Mouse (Mus musculus): ENCODE measurements around the gene Prep. TPM values are rescaled to one million over a fixed set of nuclear protein-coding genes. Genes with fewer than 3 reads are reported as not detected.

Gene Prep
- polyA plus RNA-seq, 1 experiment = 7.1 TPM

DNA sequence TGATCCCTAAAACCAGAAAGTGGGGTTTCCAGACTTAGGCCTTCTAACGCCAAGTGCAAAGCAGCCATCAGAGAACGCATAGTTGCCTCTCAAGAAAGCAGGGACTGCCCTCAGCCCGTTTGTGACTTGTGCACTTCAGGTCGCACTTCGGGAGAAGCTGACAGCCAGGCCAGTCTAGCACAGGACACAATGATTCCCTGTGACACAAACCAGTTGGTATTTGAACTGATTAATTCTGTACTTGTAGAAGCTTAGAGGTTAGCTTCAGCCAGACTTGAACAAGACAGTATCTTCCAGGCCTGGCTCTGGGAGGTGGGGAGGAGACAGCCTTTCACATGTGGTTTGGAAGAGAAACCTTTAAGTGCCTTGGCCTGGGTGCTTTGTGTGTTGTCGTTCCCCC lies 56.0 kb downstream of the Prep start:
- TF ChIP-seq POLR2A (IDR thresholded peaks at IDR 0.05; ENCODE audit: extremely low read depth, insufficient read depth, low read length) (no peak), CTCF (IDR thresholded peaks at IDR 0.05; ENCODE audit: extremely low read depth, insufficient read depth, low read length) (no peak)
- no peak overlapping the region for H3K27ac ChIP-seq (ENCODE audit: insufficient read depth, low read length)

GRCm38 (mm10) chr10:45129105-45129504 lies 62.1 kb downstream of the Prep start:
- Histone ChIP-seq H3K4me3 (ENCODE audit: insufficient read depth, low read length) (no peak overlapping the region), H3K27ac (ENCODE audit: insufficient read depth, low read length) (no peak overlapping the region), H3K4me1 (ENCODE audit: control insufficient read depth, insufficient read depth, low read length) (no peaks in the 10 kb centered on the region)
- TF ChIP-seq CTCF (IDR thresholded peaks at IDR 0.05; ENCODE audit: extremely low read depth, insufficient read depth, low read length) = no peak
- no peak for TF ChIP-seq POLR2A (IDR thresholded peaks at IDR 0.05; ENCODE audit: extremely low read depth, insufficient read depth, low read length)

More for the DNA sequence above, 56.0 kb downstream of the Prep start:
- Histone ChIP-seq H3K4me3 (ENCODE audit: insufficient read depth, low read length) (no peak overlapping the region), H3K4me1 (ENCODE audit: control insufficient read depth, insufficient read depth, low read length) (no peaks in the 10 kb centered on the region)

DNA sequence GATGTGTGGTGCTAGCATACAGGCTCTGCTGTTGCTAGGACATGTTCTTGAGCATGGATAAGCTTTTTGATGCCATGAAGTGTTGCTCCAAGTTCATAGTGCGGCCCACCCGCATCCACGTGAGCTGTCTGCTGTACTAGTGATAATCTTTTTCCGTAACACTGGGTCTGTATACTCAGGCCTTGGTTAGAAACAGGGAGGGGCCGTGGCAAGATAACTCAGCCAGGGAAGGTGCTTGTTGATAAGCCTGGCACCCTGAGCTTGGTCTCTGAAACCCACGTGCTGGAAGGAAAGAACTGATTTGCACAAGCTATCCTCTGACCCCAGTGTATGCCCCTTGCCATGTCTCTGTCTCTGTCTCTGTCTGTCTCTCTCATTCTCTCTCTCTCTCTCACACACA lies 63.0 kb downstream of the Prep start:
- TF ChIP-seq CTCF (IDR thresholded peaks at IDR 0.05; ENCODE audit: extremely low read depth, insufficient read depth, low read length) (no peak), POLR2A (IDR thresholded peaks at IDR 0.05; ENCODE audit: extremely low read depth, insufficient read depth, low read length) (no peak)
- no peak overlapping the region for H3K4me3 ChIP-seq (ENCODE audit: insufficient read depth, low read length)
- no peak overlapping the region for H3K27ac ChIP-seq (ENCODE audit: insufficient read depth, low read length)
- H3K4me1 ChIP-seq (ENCODE audit: control insufficient read depth, insufficient read depth, low read length) = no peaks in the 10 kb centered on the region

DNA sequence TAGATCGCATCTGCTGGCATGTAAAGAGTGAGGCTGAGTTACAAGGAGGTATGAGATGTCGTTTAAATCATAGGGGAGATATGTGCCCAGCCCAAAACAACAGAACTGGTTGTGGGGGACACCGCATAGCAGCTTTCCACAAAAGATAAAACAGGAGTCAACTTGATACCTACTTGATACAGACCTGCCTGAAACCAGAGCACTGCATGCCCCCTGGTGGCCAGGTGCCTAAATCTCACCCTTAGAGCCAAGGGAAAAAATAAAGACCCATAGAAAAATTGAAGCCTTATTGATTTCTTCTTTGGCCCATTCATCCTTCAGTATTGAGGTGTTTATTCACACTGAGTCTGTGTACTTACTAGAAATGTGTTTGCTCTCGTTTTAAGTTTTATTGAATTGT lies 65.4 kb downstream of the Prep start:
- Histone ChIP-seq H3K4me1 (ENCODE audit: control insufficient read depth, insufficient read depth, low read length) (no peaks in the 10 kb centered on the region), H3K27ac (ENCODE audit: insufficient read depth, low read length) (no peak overlapping the region), H3K4me3 (ENCODE audit: insufficient read depth, low read length) (no peak overlapping the region)
- peak; percentile 54 for TF ChIP-seq CTCF (IDR thresholded peaks at IDR 0.05; ENCODE audit: extremely low read depth, insufficient read depth, low read length)
- no peak for TF ChIP-seq POLR2A (IDR thresholded peaks at IDR 0.05; ENCODE audit: extremely low read depth, insufficient read depth, low read length)

DNA sequence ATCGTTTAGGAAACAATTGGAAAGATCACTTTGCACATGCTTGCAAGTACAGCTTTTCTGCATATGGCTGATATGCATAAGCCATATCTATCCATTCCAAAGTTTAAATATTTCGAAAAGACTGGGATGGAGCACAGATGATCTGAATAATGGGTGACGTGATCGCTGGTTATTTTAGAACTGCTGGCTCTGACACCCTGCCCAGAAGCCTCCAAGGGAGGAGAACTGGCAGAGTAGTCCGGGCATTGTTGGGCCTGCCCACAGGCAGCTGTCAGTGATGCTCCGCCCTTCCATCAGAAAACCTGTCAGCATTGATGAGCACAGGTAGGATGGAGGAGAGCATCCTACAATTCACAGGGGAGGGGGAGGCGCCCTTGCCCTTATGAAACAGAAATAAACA lies 69.8 kb downstream of the Prep start:
- H3K4me3 ChIP-seq (ENCODE audit: insufficient read depth, low read length) = no peak overlapping the region
- H3K27ac ChIP-seq (ENCODE audit: insufficient read depth, low read length) = no peak overlapping the region
- TF ChIP-seq CTCF (IDR thresholded peaks at IDR 0.05; ENCODE audit: extremely low read depth, insufficient read depth, low read length) (no peak), POLR2A (IDR thresholded peaks at IDR 0.05; ENCODE audit: extremely low read depth, insufficient read depth, low read length) (no peak)
- H3K4me1 ChIP-seq (ENCODE audit: control insufficient read depth, insufficient read depth, low read length) = no peaks in the 10 kb centered on the region

GRCm38 (mm10) chr10:45139910-45140309 lies 72.9 kb downstream of the Prep start:
- TF ChIP-seq CTCF (IDR thresholded peaks at IDR 0.05; ENCODE audit: extremely low read depth, insufficient read depth, low read length) (no peak), POLR2A (IDR thresholded peaks at IDR 0.05; ENCODE audit: extremely low read depth, insufficient read depth, low read length) (no peak)
- H3K27ac ChIP-seq (ENCODE audit: insufficient read depth, low read length) = no peak overlapping the region

GRCm38 (mm10) chr10:45140474-45141212 lies 73.6 kb downstream of the Prep start:
- no peaks in the 10 kb centered on the region for H3K4me1 ChIP-seq (ENCODE audit: control insufficient read depth, insufficient read depth, low read length)
- H3K27ac ChIP-seq (ENCODE audit: insufficient read depth, low read length) = no peak overlapping the region
- TF ChIP-seq CTCF (IDR thresholded peaks at IDR 0.05; ENCODE audit: extremely low read depth, insufficient read depth, low read length) (no peak), POLR2A (IDR thresholded peaks at IDR 0.05; ENCODE audit: extremely low read depth, insufficient read depth, low read length) (no peak)
- no peak overlapping the region for H3K4me3 ChIP-seq (ENCODE audit: insufficient read depth, low read length)

More at GRCm38 (mm10) chr10:45139910-45140309, 72.9 kb downstream of the Prep start:
- no peaks in the 10 kb centered on the region for H3K4me1 ChIP-seq (ENCODE audit: control insufficient read depth, insufficient read depth, low read length)
- no peak overlapping the region for H3K4me3 ChIP-seq (ENCODE audit: insufficient read depth, low read length)

GRCm38 (mm10) chr10:45142359-45142758 lies 75.4 kb downstream of the Prep start:
- TF ChIP-seq CTCF (IDR thresholded peaks at IDR 0.05; ENCODE audit: extremely low read depth, insufficient read depth, low read length) (no peak), POLR2A (IDR thresholded peaks at IDR 0.05; ENCODE audit: extremely low read depth, insufficient read depth, low read length) (no peak)
- H3K27ac ChIP-seq (ENCODE audit: insufficient read depth, low read length) = no peak overlapping the region
- no peaks in the 10 kb centered on the region for H3K4me1 ChIP-seq (ENCODE audit: control insufficient read depth, insufficient read depth, low read length)
- no peak overlapping the region for H3K4me3 ChIP-seq (ENCODE audit: insufficient read depth, low read length)

DNA sequence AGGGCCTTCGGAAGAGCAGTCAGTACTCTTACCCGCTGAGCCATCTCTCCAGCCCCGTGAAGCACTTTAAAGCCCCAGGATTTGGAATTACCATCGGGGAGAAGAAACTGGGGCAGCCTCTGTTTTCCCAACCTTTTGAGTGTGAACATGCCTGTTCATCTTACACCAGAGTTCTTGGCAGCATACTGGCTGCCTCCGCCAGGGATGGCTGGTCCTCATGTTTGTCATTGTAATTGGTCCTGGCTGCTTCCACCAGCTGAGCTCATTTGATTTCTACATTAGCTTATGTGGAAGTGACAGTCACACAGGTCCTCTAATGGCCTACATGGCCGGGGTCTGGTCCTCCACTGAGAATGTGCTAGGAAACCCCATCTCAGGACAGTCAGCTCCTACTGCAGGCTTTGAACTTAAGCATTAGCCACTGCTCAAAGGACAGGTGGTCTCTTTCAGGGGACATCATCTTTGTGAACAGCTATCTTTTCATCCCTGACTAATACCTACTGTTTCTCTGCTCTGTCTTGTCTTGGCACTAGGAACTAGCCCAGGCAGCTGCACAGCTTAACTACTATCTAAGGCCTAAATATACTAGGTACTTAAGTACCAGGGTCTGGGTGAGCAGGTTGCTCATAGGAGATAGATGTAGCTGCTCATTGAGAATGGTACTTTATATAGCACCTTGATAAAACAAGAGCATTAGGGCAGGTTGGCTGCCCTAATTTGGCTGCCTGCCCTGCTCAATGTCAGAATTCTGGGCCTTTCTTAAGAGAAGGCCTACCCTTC lies 77.2 kb downstream of the Prep start:
- no peak overlapping the region for H3K4me3 ChIP-seq (ENCODE audit: insufficient read depth, low read length)
- TF ChIP-seq POLR2A (IDR thresholded peaks at IDR 0.05; ENCODE audit: extremely low read depth, insufficient read depth, low read length) (no peak), CTCF (IDR thresholded peaks at IDR 0.05; ENCODE audit: extremely low read depth, insufficient read depth, low read length) (no peak)
- H3K27ac ChIP-seq (ENCODE audit: insufficient read depth, low read length) = no peak overlapping the region
- no peaks in the 10 kb centered on the region for H3K4me1 ChIP-seq (ENCODE audit: control insufficient read depth, insufficient read depth, low read length)

DNA sequence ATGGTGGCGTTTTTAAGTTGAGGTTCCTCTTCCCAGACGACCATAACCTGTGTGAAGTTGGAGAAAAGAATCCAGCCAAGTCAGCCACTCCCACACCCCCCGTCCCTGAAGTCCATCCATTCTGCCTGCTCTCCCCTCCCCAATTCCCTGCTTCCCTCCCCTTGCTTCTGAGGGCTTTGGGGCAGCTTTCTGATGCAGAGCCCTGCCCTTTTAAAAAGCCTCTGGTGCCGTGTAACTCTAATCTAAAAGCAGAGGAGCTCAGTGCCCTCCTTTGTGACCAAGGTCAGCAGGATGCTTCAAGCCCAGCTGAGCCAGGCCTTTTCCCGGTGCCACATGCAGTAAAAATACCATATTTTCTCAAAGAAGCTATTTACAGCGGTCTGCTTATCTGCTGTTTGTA lies 79.8 kb downstream of the Prep start:
- no peaks in the 10 kb centered on the region for H3K4me1 ChIP-seq (ENCODE audit: control insufficient read depth, insufficient read depth, low read length)
- H3K4me3 ChIP-seq (ENCODE audit: insufficient read depth, low read length) = no peak overlapping the region
- no peak overlapping the region for H3K27ac ChIP-seq (ENCODE audit: insufficient read depth, low read length)
- TF ChIP-seq CTCF (IDR thresholded peaks at IDR 0.05; ENCODE audit: extremely low read depth, insufficient read depth, low read length) = no peak
- no peak for TF ChIP-seq POLR2A (IDR thresholded peaks at IDR 0.05; ENCODE audit: extremely low read depth, insufficient read depth, low read length)
